Mouse (Mus musculus) CD4-positive helper T cell, adult 2 months (primary cell): ENCODE measurements around the gene Tm4sf1.

Experiments
- DNase-seq: peaks from one replicate; pipeline ENCODE4 v3.0.0-alpha.2; 2012; ENCODE audit warnings: low read depth, missing footprints, low spot score

The Tm4sf1 gene

GRCm38 (mm10) chr3:57301921-57302539, at the start of gene Tm4sf1:
TSS of gene Tm4sf1 (minus strand) at chr3:57301988.
- DNase-seq: no peak

- DNase-seq: no peak
Measured at GRCm38 (mm10) chr3:57344811-57345210, 43.0 kb upstream of the Tm4sf1 start.

- DNase-seq: no peak
Measured at GRCm38 (mm10) chr3:57343837-57344607, 42.2 kb upstream of the Tm4sf1 start.

- DNase-seq: no peak
Measured at GRCm38 (mm10) chr3:57342976-57343375, 41.2 kb upstream of the Tm4sf1 start.

GRCm38 (mm10) chr3:57341321-57341720, 39.5 kb upstream of the Tm4sf1 start:
- DNase-seq: no peak

GRCm38 (mm10) chr3:57335080-57335815, 33.5 kb upstream of the Tm4sf1 start:
- no peak for DNase-seq

- no peak for DNase-seq
Measured at GRCm38 (mm10) chr3:57327941-57328340, 26.2 kb upstream of the Tm4sf1 start.

- DNase-seq: no peak
Measured at GRCm38 (mm10) chr3:57307076-57307475, 5.3 kb upstream of the Tm4sf1 start.

- DNase-seq: no peak
Measured at GRCm38 (mm10) chr3:57305564-57305963, 3.8 kb upstream of the Tm4sf1 start.

- no peak for DNase-seq
Measured at GRCm38 (mm10) chr3:57304484-57304883, 2.7 kb upstream of the Tm4sf1 start.

GRCm38 (mm10) chr3:57304050-57304449, 2.3 kb upstream of the Tm4sf1 start:
- no peak for DNase-seq

GRCm38 (mm10) chr3:57303486-57303885, 1.7 kb upstream of the Tm4sf1 start:
- DNase-seq: no peak

GRCm38 (mm10) chr3:57302886-57303285, 1.1 kb upstream of the Tm4sf1 start:
- DNase-seq: no peak

- DNase-seq: no peak
Measured at GRCm38 (mm10) chr3:57301366-57301765, 422 bp downstream of the Tm4sf1 start.

GRCm38 (mm10) chr3:57297991-57298390, 3.8 kb downstream of the Tm4sf1 start:
- no peak for DNase-seq

- no peak for DNase-seq
Measured at GRCm38 (mm10) chr3:57296574-57296973, 5.2 kb downstream of the Tm4sf1 start.

GRCm38 (mm10) chr3:57295631-57296030, 6.2 kb downstream of the Tm4sf1 start:
- DNase-seq: no peak

- no peak for DNase-seq
Measured at GRCm38 (mm10) chr3:57294742-57295525, 6.9 kb downstream of the Tm4sf1 start.

GRCm38 (mm10) chr3:57293925-57294324, 7.9 kb downstream of the Tm4sf1 start:
- no peak for DNase-seq

- DNase-seq: no peak
Measured at GRCm38 (mm10) chr3:57292826-57293225, 9.0 kb downstream of the Tm4sf1 start.

GRCm38 (mm10) chr3:57288944-57289491, 12.8 kb downstream of the Tm4sf1 start:
- no peak for DNase-seq
